Mouse (Mus musculus) heart, postnatal 36 days (tissue): ENCODE data around the gene Bnip2. TPM values are rescaled to one million over a fixed set of nuclear protein-coding genes. Genes with fewer than 3 reads are reported as not detected.
"Not testable (repeated sequence)": the region's sequence is repeated elsewhere in the genome, so short reads cannot be mapped to it uniquely, and the experiment has no call there.

ENCODE experiments used
- DNase-seq, 2 experiments: peaks; one replicate each; pipeline ENCODE4 v3.0.0; 2021 to 2022
- intact Hi-C: fragments of 180-260 bp; cut with DNase I; formaldehyde crosslinking; loops from one replicate; pipeline ENCODE4 v1.15.1; 2025
- total RNA-seq, 2 experiments: library from RNA; stranded (reverse); gene quantifications; 2 replicates each; pipeline ENCODE4 v1.2.3; 2021

Bnip2 gene
- total RNA-seq, 2 experiments from 2014 or later = 88.7 to 105 TPM

GRCm38 (mm10) chr9:70009754-70010304 is 20.6 kb downstream of the Bnip2 start:
- intact Hi-C loops = loop anchor here (10.0 kb wide), 1 partner anchor 385 kb away; no protein-coding TSS in a partner anchor
- DNase-seq = no peak

DNA sequence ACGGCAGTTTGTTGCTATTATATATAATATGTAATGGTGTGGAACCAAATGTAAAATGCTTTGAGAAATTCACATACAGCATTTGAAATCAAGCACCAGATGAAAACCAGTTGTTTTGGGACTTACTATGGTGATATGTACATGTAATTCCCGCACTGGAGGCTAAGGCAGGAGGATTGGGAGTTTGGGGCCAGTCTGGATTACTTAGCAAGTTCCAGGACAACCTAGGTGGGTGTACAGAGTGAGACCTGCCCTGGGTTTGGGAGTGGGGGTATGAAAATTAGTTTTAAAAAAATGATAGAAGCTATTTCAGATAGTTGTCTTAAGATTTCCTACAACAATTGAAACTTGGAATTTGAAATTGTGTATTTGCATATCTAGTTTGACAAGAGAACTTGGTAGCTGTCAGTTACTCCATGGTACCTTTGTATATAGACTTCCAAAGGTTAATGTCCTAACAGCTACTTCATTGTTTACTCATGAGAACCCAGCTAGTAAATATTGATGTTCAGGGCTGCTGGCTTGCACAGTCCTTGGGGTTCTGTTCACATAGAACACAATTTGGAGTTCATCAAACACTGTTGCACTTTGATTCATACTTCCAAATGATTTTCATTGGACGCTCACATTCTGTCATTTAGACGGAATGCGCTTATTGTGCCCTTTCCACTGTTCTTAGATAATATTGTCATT is 21.7 kb downstream of the Bnip2 start:
- intact Hi-C loops = loop anchor here (10.0 kb wide), 1 partner anchor 384 kb away; no protein-coding TSS in a partner anchor
- no peak for DNase-seq

DNA sequence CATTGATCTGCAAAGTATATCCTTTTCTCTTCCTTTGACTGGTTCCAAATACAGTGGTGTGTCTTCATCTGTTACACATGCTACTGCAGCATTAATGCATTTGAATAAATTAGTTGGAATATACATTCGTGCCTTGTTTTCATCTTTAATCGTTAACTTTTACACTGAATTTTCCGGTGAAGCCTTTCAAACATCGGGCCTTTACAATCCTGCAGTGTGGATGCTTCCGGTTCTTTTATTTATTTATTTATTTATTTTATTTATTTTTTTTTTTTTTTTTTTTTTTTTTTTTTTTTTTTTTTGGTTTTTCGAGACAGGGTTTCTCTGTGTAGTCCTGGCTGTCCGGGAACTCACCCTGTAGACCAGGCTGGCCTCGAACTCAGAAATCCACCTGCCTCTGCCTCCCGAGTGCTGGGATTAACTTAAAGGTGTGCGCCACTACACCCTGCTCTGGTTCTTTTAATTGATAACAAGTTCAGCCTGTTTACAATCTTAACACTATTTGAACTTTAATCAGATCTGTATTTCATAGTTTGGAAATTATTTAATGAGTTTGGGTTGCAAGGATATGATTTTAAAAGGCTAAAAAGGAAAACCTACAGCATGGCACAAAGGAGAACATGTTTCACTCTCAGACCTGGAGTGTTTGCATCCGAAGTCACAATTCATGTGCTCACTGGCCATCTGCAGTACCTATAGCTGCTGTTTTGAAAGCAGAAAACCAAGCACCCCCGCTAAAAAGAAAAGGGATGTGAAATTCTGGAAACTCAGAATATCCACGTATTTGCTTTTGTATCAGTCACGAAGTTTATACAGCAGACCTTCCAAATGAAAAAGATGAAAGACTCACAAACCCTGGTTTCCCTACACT is 22.5 kb downstream of the Bnip2 start:
- intact Hi-C loops = loop anchor here (1.0 to 10.0 kb wide), 2 partner anchors 21 to 383 kb away; no protein-coding TSS in a partner anchor
- no peak for DNase-seq

GRCm38 (mm10) chr9:70012408-70012901 is 23.2 kb downstream of the Bnip2 start, which contains the start of gene Gtf2a2:
Gtf2a2 (plus strand) TSS chr9:70012550.
- intact Hi-C loops = loop anchor here (1.0 to 10.0 kb wide), 2 partner anchors 22 to 382 kb away; no protein-coding TSS in a partner anchor
- DNase-seq = peak; percentile 94

DNA sequence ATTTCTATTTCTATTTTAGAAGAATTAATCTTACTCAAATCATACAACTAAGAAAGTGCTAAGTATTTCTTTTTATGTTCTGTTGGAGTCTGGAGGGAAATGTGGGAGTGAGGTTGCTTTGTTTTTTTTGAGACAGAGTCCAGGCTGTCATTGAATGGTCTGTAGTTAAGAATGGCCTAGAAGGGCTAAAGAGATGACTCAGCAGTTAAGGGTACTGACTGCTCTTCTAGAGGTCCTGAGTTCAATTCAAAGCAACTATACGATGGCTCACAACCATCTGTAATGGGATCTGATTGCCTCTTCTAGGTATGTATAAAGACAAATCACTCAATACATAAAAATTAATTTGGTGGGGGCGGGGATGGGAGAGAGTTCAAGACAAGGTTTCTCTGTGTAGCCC is 26.4 kb downstream of the Bnip2 start:
- intact Hi-C loops = loop anchor here (10.0 kb wide), 1 partner anchor 379 kb away; no protein-coding TSS in a partner anchor
- no peak for DNase-seq

GRCm38 (mm10) chr9:70018879-70019278 is 29.6 kb downstream of the Bnip2 start:
- intact Hi-C loops = loop anchor here (1.0 to 10.0 kb wide), 2 partner anchors 62 to 376 kb away; no protein-coding TSS in a partner anchor
- no peak for DNase-seq

GRCm38 (mm10) chr9:70021610-70022009 is 32.3 kb downstream of the Bnip2 start:
- intact Hi-C loops = no loop called here
- no peak for DNase-seq

DNA sequence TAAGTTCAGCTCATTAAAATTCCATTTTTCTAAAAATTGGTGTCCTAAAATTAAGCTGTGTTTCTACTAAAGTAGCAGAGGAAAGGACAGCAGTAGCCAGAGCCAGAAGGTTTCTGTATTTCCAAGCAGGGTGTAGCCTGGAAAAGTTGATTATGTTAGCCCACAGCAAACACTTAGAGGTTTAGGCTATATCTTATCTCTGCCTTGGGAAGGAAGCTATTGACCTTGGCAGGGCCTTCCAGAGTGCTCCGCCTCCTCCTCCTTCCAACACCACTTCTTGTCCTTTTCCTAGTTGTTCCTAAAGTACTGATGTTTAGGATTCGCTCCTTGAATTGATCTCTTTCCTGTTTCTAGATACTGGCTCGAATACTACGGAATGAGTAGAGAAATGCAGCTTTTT is 32.8 kb downstream of the Bnip2 start:
- peak; percentile 19 to 22 for DNase-seq
- intact Hi-C loops = no loop called here

DNA sequence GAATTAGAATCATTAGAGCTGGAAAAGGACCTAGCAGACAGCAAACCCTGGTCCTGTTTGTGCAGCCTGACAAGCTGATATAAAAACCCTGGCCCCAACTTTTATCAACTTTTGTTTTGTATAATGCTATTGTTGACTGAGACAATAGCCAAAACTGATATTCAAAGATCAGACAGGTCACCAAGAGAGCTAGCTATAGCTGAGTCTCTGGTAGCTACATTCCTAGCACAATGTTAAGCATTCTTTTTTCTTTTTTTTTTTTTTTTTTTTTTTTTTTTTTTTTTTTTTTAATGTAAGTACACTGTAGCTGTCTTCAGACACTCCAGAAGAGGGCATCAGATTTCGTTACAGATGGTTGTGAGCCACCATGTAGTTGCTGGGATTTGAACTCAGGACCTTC is 34.3 kb downstream of the Bnip2 start:
- intact Hi-C loops, DNase-seq: not testable (repeated sequence)

GRCm38 (mm10) chr9:70024648-70025047 is 35.4 kb downstream of the Bnip2 start:
- intact Hi-C loops = no loop called here
- DNase-seq = no peak

DNA sequence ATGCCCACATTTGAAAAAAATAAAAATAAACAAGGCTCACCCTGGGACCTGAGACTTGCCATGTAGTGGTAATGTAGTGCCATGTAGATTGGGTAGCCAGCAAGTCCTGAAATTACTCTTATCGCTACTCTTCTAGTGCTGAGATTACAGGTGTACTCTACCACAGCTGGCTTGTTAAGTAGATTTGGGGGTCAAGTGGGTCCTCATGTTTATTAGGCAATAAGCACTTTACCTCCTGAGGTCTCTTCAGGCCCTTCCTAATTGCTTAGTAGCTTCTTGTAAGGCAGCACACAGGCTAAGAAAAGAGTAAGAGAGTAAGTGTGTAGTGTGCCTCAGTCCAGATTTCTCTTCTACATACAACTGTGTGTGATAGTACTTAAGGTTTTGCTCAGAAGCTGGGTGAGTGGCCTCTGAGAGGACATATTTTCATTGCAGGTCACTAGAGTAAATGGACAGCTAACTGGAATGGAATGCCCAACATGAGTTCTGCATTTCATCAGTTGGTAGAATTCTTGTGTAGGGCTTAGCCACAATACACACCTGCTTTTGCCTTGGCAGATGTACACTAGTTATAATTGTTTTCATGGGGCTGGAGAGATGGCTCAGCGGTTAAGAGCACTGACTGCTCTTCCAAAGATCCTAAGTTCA is 36.2 kb downstream of the Bnip2 start:
- intact Hi-C loops = no loop called here
- DNase-seq = no peak

GRCm38 (mm10) chr9:70032167-70032566 is 42.9 kb downstream of the Bnip2 start:
- DNase-seq = no peak

GRCm38 (mm10) chr9:70033056-70033455 is 43.8 kb downstream of the Bnip2 start:
- no peak for DNase-seq
- intact Hi-C loops = no loop called here

More at GRCm38 (mm10) chr9:70032167-70032566, 42.9 kb downstream of the Bnip2 start:
- intact Hi-C loops = no loop called here

DNA sequence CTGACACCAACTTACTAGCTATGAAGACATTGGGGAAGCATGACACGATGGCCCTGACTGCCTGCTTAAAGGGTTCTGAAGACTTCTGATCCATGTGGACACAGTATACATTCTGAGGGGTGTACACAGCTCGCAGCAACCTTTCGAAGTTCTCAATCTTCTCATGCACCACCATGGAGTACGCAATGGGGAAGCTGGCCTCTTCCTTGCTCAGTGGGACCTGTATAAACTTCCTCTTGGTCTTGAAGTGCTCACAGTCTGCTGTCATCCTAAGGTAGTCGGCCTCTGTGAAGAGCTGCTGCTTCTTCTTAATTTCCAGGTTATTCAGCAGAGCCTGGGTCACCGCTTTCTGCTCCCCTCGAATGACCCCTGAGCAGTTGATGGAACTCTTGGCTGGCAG is 45.4 kb downstream of the Bnip2 start:
- DNase-seq = no peak
- intact Hi-C loops = no loop called here

DNA sequence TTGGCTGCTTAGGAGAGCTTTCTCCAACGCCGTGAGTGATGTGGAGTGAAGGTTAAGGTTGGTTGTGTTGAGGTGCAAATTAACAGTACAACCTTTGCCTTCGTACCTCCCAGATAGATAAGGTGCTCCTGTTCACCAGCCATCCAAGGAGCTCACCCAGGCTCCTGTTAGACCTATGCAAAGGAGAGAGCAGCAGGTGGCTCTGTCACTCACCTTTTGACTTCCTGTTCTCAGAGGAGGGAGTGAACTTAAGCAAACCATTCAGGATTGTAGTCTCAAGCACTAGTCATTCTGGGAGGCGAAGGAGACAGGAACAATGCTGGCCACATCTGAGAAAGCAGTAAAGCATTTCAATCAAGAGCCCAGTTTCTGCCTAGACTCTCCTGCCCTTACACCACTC is 47.4 kb downstream of the Bnip2 start:
- intact Hi-C loops = no loop called here
- DNase-seq = no peak

DNA sequence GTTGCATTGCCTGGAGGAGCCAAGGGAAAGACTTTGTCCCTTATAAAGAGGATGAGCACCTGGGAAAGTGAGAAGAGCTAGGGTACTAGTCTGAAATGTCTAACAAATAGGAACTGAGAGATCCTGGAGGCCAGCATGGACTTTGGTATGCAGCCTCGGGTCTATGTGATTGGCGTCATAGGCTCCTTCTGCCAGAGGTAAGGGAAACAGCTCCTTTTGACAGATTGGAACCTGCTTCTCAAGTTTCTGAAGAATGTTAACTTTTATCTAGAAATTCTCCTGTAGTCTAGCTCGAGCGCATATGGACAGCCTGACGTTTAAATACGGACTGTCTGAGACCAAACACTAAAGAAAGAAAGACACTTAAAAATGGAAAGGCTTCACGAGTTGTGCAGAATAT is 48.7 kb downstream of the Bnip2 start, which contains the start of gene Gcnt3:
Gcnt3 (minus strand) TSS at position 101 of the 400 bp plus-strand sequence.
- DNase-seq = no peak
- intact Hi-C loops = no loop called here

DNA sequence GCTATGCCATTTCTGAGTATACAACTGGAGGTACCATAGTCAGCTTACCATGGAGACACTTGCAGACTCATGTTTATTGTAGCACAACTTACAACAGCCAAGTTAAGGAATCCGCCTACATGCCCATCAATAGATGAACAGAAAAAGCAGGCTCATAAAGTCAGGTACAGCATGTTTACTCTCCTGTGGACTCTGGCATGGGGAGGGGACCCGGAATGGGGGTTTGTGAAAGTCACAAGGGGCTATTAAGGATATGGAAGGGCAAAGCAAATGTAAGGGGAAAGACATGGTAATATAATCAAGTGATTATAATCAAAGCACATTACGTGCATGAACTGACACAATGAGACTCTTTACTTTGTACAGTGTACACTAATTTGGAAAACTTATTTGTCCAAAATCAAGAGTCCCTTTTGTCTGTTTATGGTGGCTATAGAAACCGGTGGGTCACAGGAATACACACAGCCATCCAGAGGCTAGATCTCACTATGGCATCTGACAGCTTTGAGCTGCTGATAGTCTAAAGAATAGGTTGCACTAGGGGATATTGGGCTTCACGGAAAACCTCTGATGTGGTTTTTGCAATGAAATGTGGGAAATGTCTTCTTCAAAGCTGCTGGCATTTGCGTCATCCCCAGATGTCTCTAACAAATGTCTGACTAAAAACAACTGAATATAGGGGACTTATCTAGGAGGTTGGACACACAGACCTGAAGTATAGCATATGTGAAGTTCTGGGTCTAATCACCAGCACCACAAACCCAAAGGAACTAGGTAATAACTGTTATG is 50.5 kb downstream of the Bnip2 start:
- intact Hi-C loops = no loop called here
- DNase-seq = no peak

DNA sequence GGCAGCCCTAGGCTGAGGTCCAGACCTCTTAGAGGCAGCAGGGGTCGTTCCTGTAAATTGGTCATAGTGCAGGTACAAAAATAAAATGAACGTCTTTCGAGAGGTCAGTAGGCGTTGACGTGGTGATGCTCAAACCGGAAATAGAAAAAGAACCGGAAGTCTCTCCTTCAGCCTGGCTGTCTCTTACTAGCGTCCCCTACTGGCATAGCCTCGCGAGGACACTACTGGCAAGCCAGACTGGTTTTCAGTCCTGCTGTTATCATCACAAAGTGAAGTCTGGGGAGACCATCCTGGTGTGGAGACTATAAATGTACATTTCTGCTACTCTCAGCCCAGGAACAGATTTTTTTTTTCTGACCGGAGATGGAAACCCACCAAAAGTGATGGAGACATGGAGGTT is 51.3 kb downstream of the Bnip2 start:
- intact Hi-C loops = no loop called here
- DNase-seq = no peak

DNA sequence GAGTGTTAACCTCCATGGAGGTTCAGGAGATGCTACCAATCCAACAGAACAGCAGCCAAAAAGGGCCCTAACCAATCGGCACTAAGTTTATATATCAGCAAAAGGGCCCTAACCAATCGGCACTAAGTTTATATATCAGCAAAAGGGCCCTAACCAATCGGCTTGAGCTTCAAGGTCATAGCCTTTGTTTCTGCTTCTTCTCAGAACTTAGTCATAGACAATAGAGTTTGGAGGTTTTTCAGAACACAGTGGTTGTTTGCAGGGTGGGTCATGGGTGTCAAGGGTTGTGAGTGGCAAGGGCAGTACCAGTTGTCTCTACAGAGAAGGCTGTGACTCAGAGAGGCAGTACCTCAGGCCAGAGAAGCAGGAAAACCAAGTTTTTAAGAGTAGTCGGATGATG is 52.9 kb downstream of the Bnip2 start:
- no peak for DNase-seq
- intact Hi-C loops = no loop called here
